Mouse (Mus musculus): ENCODE results near the gene Hyls1. TPM values are rescaled to one million over a fixed set of nuclear protein-coding genes. Genes with fewer than 3 reads are reported as not detected.

Hyls1 gene
- polyA plus RNA-seq, 2 experiments = 10.8 to 15.8 TPM

GRCm38 (mm10) chr9:35592903-35593302, 22.7 kb upstream of the Hyls1 start:
- no peak for ATAC-seq (ENCODE audit: low FRiP score, low read depth)
- DNase-seq (ENCODE audit: low spot score) = no peak

DNA sequence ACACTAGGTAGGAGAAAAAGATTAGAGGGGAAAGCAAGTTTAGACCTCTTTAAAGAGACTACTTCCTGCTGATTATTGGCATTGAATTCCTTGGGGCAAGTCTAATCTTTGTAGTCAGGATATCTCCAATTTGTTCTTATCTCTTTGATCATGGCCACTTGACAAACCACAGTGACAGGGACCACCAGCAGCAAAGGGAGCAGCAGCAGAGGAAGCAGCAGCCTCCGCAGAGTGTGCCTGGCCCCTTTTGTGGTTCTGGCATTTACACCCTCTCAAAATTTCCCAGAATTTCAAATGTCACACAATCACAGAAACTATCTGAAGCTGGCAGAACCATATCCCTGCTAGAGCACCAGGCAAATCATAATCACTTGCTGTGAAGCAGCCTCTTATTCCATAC, 17.5 kb upstream of the Hyls1 start:
- H3K4me3 ChIP-seq (replicated peaks; ENCODE audit: low read length) = no peak overlapping the region
- ATAC-seq (ENCODE audit: low FRiP score, low read depth) (no peak), DNase-seq (ENCODE audit: low spot score) (no peak)
- no peaks in the 10 kb centered on the region for H3K9me3 ChIP-seq (ENCODE audit: control insufficient read depth, low read length)
- H3K4me2 ChIP-seq (replicated peaks; ENCODE audit: low read depth, low read length, severe bottlenecking) = no peak overlapping the region
- no peak for TF ChIP-seq POLR2A (IDR thresholded peaks at IDR 0.05; ENCODE audit: borderline replicate concordance, extremely low read depth, insufficient read depth, insufficient read length)
- WGBS = 21% methylated on average over 1 of the region's 1 CpGs
- no peaks in the 10 kb centered on the region for H3K4me1 ChIP-seq (ENCODE audit: control insufficient read depth, insufficient read depth, low read length)
- no peaks in the 10 kb centered on the region for H3K36me3 ChIP-seq (ENCODE audit: control insufficient read depth, insufficient read depth, low read length)
- no peak overlapping the region for H3K9ac ChIP-seq (ENCODE audit: low read depth, low read length, severe bottlenecking)
- no peaks in the 10 kb centered on the region for H3K27me3 ChIP-seq (ENCODE audit: control insufficient read depth, insufficient read depth, low read length)
- no peak overlapping the region for H3K27ac ChIP-seq (replicated peaks; ENCODE audit: low read depth, low read length)

More at GRCm38 (mm10) chr9:35592903-35593302, 22.7 kb upstream of the Hyls1 start:
- Histone ChIP-seq H3K27me3 (ENCODE audit: control insufficient read depth, insufficient read depth, low read length) (no peaks in the 10 kb centered on the region), H3K27ac (replicated peaks; ENCODE audit: low read depth, low read length) (no peak overlapping the region), H3K4me3 (replicated peaks; ENCODE audit: low read length) (no peak overlapping the region), H3K36me3 (ENCODE audit: control insufficient read depth, insufficient read depth, low read length) (no peaks in the 10 kb centered on the region), H3K4me2 (replicated peaks; ENCODE audit: low read depth, low read length, severe bottlenecking) (no peak overlapping the region), H3K4me1 (ENCODE audit: control insufficient read depth, insufficient read depth, low read length) (no peaks in the 10 kb centered on the region), H3K9ac (ENCODE audit: low read depth, low read length, severe bottlenecking) (no peak overlapping the region), H3K9me3 (ENCODE audit: control insufficient read depth, low read length) (no peaks in the 10 kb centered on the region)
- 7% methylated on average over 2 of the region's 2 CpGs for WGBS
- no peak for TF ChIP-seq POLR2A (IDR thresholded peaks at IDR 0.05; ENCODE audit: borderline replicate concordance, extremely low read depth, insufficient read depth, insufficient read length)

DNA sequence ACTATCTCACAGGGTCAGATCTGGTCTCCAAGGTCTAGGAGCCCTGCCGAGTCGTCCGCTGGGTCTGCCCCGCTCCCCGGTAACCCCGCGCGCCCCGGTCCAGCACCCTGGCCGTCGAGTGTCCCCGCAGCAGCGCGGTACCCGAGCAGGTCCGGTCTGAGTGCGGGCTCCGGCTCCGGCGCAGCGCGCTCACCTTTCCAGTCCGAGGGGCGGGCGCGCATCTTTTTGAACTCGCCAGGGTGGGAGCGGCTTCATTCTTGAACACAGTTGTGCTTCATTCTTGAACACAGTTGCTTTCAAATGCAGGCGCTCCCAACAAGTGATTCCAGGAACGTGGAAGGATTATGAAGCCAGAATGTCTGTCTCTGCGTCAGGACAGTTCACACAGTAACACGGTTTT, 4.2 kb upstream of the Hyls1 start:
- Histone ChIP-seq H3K36me3 (ENCODE audit: control insufficient read depth, insufficient read depth, low read length) (no peaks in the 10 kb centered on the region), H3K9ac (ENCODE audit: low read depth, low read length, severe bottlenecking) (peak overlapping the region; percentile 40; the same call in 1 of the 2 replicates), H3K27ac (replicated peaks; ENCODE audit: low read depth, low read length) (no peak overlapping the region), H3K9me3 (ENCODE audit: control insufficient read depth, low read length) (no peaks in the 10 kb centered on the region), H3K4me3 (replicated peaks; ENCODE audit: low read length) (peak overlapping the region; percentile 26), H3K4me2 (replicated peaks; ENCODE audit: low read depth, low read length, severe bottlenecking) (peak overlapping the region; percentile 51), H3K27me3 (ENCODE audit: control insufficient read depth, insufficient read depth, low read length) (peaks cover 3% of the 10 kb centered on the region; the same call in 1 of the 2 replicates), H3K4me1 (ENCODE audit: control insufficient read depth, insufficient read depth, low read length) (no peaks in the 10 kb centered on the region)
- ATAC-seq (ENCODE audit: low FRiP score, low read depth) (no peak), DNase-seq (ENCODE audit: low spot score) (no peak)
- TF ChIP-seq POLR2A (IDR thresholded peaks at IDR 0.05; ENCODE audit: borderline replicate concordance, extremely low read depth, insufficient read depth, insufficient read length) = no peak
- 2% methylated on average over 32 of the region's 32 CpGs for WGBS

- 10% methylated on average over 5 of the region's 5 CpGs for WGBS
- Histone ChIP-seq H3K27ac (replicated peaks; ENCODE audit: low read depth, low read length) (no peak overlapping the region), H3K9me3 (ENCODE audit: control insufficient read depth, low read length) (no peaks in the 10 kb centered on the region), H3K4me3 (replicated peaks; ENCODE audit: low read length) (peak overlapping the region; percentile 80), H3K27me3 (ENCODE audit: control insufficient read depth, insufficient read depth, low read length) (peaks cover 3% of the 10 kb centered on the region; the same call in 1 of the 2 replicates), H3K36me3 (ENCODE audit: control insufficient read depth, insufficient read depth, low read length) (peaks cover 27% of the 10 kb centered on the region), H3K9ac (ENCODE audit: low read depth, low read length, severe bottlenecking) (peak overlapping the region; percentile 72), H3K4me2 (replicated peaks; ENCODE audit: low read depth, low read length, severe bottlenecking) (peak overlapping the region; percentile 56), H3K4me1 (ENCODE audit: control insufficient read depth, insufficient read depth, low read length) (no peaks in the 10 kb centered on the region)
- DNase-seq (ENCODE audit: low spot score) (no peak), ATAC-seq (ENCODE audit: low FRiP score, low read depth) (no peak)
- TF ChIP-seq POLR2A (IDR thresholded peaks at IDR 0.05; ENCODE audit: borderline replicate concordance, extremely low read depth, insufficient read depth, insufficient read length) = no peak
Observed at GRCm38 (mm10) chr9:35570663-35571062, 465 bp upstream of the Hyls1 start.

- 88% methylated on average over 3 of the region's 3 CpGs for WGBS
- Histone ChIP-seq H3K36me3 (ENCODE audit: control insufficient read depth, insufficient read depth, low read length) (peaks cover 44% of the 10 kb centered on the region), H3K4me3 (replicated peaks; ENCODE audit: low read length) (no peak overlapping the region)
Observed at GRCm38 (mm10) chr9:35567995-35568394, 2.2 kb downstream of the Hyls1 start.

More at GRCm38 (mm10) chr9:35567995-35568394, 2.2 kb downstream of the Hyls1 start:
- Histone ChIP-seq H3K4me2 (replicated peaks; ENCODE audit: low read depth, low read length, severe bottlenecking) (no peak overlapping the region), H3K9ac (ENCODE audit: low read depth, low read length, severe bottlenecking) (no peak overlapping the region), H3K27me3 (ENCODE audit: control insufficient read depth, insufficient read depth, low read length) (no peaks in the 10 kb centered on the region), H3K27ac (replicated peaks; ENCODE audit: low read depth, low read length) (no peak overlapping the region), H3K9me3 (ENCODE audit: control insufficient read depth, low read length) (no peaks in the 10 kb centered on the region), H3K4me1 (ENCODE audit: control insufficient read depth, insufficient read depth, low read length) (no peaks in the 10 kb centered on the region)
- no peak for DNase-seq (ENCODE audit: low spot score)
- TF ChIP-seq POLR2A (IDR thresholded peaks at IDR 0.05; ENCODE audit: borderline replicate concordance, extremely low read depth, insufficient read depth, insufficient read length) = no peak
- ATAC-seq (ENCODE audit: low FRiP score, low read depth) = no peak
